Mouse (Mus musculus) C2C12 (cell line): ENCODE results near the gene Immp2l. TPM values are rescaled to one million over a fixed set of nuclear protein-coding genes. Genes with fewer than 3 reads are reported as not detected.

Experiments
- H3K27me3 ChIP-seq: one replicate; pipeline ENCODE4 v1.6.1; 2011; ENCODE audit not compliant: control insufficient read depth, insufficient read depth, insufficient read length
- H3K36me3 ChIP-seq: one replicate; pipeline ENCODE4 v1.6.1; 2011; ENCODE audit not compliant: control insufficient read depth, insufficient read depth
- H3K4me3 ChIP-seq: one replicate; pipeline ENCODE4 v1.5.1; 2011; ENCODE audit warnings: mild to moderate bottlenecking, control low read depth; ENCODE audit not compliant: poor library complexity, insufficient read depth, severe bottlenecking
- H3K79me2 ChIP-seq: one replicate; pipeline ENCODE4 v1.6.1; 2011; ENCODE audit not compliant: control insufficient read depth, insufficient read depth
- H3K79me3 ChIP-seq: one replicate; pipeline ENCODE4 v1.6.1; 2011; ENCODE audit warnings: low read depth, control low read depth
- H3ac ChIP-seq: one replicate; pipeline ENCODE3; 2011; ENCODE audit warnings: low read depth; ENCODE audit not compliant: control insufficient read depth, insufficient read length
- CEBPB ChIP-seq: IDR thresholded peaks from one replicate; pipeline ENCODE4 v1.6.1; 2011; ENCODE audit warnings: low read depth, mild to moderate bottlenecking, control low read depth, moderate library complexity
- CTCF ChIP-seq: IDR thresholded peaks from one replicate; pipeline ENCODE4 v1.5.1; 2011; ENCODE audit not compliant: control insufficient read depth, insufficient read depth, insufficient read length
- FOSL1 ChIP-seq: IDR thresholded peaks from one replicate; pipeline ENCODE4 v1.8.0; 2011; ENCODE audit warnings: mild to moderate bottlenecking, low read length; ENCODE audit not compliant: poor library complexity, insufficient read depth, severe bottlenecking
- MAX ChIP-seq: IDR thresholded peaks from one replicate; pipeline ENCODE4 v1.6.1; 2011; ENCODE audit warnings: mild to moderate bottlenecking, control low read depth
- MYOD1 ChIP-seq: IDR thresholded peaks from one replicate; pipeline ENCODE4 v1.6.1; 2011; ENCODE audit warnings: low read depth; ENCODE audit not compliant: control insufficient read depth, insufficient read length
- MYOG ChIP-seq: IDR thresholded peaks from one replicate; pipeline ENCODE4 v1.6.1; 2011; ENCODE audit not compliant: control insufficient read depth, insufficient read length; ENCODE audit errors: extremely low read depth
- USF1 ChIP-seq: IDR thresholded peaks from one replicate; pipeline ENCODE4 v1.6.1; 2011; ENCODE audit warnings: low read depth, mild to moderate bottlenecking, control low read depth, moderate library complexity
- polyA plus RNA-seq: library from polyadenylated mRNA; unstranded; fragments of >200 nt; fragmentation: generic; extraction: Trizol; gene quantifications from one replicate; pipeline ENCODE4 v1.2.1, GENCODE M21; 2012; ENCODE audit warnings: missing spikeins

Immp2l gene
- polyA plus RNA-seq, 1 experiment, result 6.2 TPM

DNA sequence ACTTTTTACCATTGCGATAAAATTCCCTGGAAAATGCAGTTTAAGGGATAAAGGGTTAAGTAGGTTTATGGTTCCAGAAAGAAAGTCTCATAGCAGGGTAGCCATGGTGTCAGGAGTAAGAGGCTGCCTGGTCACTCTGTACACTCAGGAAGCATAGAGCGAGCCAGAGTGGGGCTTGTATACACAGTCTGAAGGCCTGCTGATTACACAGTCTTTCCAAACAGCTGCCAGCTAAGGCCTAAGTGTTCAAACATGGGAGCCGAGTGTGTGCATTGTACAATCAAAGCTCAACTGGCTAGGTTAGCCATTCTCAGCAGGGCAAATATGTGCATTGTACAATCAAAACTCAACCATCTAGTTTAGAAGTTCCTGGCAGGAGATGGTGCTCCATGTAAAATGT lies 393.2 kb downstream of the Immp2l start:
- Histone ChIP-seq H3K36me3 (no peaks in the 10 kb centered on the region), H3K27me3 (no peaks in the 10 kb centered on the region), H3ac (no peak overlapping the region), H3K4me3 (no peak overlapping the region), H3K79me3 (no peaks in the 10 kb centered on the region), H3K79me2 (no peaks in the 10 kb centered on the region)
- TF ChIP-seq MYOD1 (no peak), CEBPB (no peak), FOSL1 (no peak)

DNA sequence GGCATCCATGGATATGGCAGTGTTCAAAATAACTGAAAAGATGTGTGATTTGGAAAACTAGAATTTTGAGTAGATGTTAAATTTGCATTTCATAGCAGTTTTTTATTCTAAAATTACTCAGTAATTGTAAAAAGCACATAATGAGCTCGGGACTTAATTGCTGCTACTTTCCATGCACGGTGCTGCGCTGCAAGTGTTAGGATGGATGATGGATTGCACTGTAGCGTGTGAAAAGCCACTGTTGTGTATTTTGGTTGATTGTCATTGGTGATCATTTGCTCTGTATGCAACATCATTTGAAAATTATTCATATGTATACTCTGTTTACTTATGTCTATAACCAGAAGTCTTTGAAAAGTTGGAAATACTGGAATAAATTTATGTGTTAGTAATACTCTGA lies 394.1 kb downstream of the Immp2l start:
- Histone ChIP-seq H3K36me3 (no peaks in the 10 kb centered on the region), H3ac (no peak overlapping the region), H3K4me3 (no peak overlapping the region)

DNA sequence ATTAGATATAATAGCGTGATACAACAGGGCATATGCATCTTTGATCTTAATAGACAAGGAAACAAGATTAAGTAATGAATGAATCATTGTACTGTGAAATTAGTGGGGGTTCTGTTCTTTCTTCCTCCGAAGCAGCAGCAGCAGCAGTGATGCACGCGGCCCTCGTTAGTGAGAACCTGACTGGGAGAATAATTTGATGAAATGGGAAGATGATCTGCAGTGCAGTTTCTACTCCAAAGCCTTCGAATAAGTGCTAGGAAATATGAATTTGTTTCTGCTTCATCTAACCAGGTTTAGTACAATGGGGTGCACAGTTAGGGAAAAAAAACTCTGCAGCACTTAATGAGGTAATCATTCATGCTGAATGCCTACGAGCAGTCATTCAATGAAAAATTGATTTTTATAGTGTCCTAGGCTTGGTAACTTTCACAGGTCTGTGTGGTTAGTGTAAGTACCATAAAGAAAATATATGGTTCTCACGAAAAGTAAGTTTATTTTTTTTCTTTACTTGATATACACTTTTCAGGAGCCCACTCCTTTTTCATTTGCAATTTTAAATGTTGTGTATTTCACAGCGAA lies 401.3 kb downstream of the Immp2l start:
- H3ac ChIP-seq, result no peak overlapping the region
- no peaks in the 10 kb centered on the region for H3K79me2 ChIP-seq
- TF ChIP-seq USF1 (no peak), MYOG (no peak), MYOD1 (no peak), FOSL1 (no peak), CTCF (no peak), MAX (no peak), CEBPB (no peak)
- H3K79me3 ChIP-seq, result no peaks in the 10 kb centered on the region
- H3K36me3 ChIP-seq, result no peaks in the 10 kb centered on the region
- no peaks in the 10 kb centered on the region for H3K27me3 ChIP-seq
- no peak overlapping the region for H3K4me3 ChIP-seq

More for the DNA sequence above, 394.1 kb downstream of the Immp2l start:
- Histone ChIP-seq H3K79me3 (no peaks in the 10 kb centered on the region), H3K79me2 (no peaks in the 10 kb centered on the region), H3K27me3 (no peaks in the 10 kb centered on the region)
- TF ChIP-seq USF1, result no peak
- no peak for TF ChIP-seq MYOG
- no peak for TF ChIP-seq MAX
- no peak for TF ChIP-seq CEBPB
- no peak for TF ChIP-seq FOSL1
- no peak for TF ChIP-seq MYOD1
- TF ChIP-seq CTCF, result no peak

DNA sequence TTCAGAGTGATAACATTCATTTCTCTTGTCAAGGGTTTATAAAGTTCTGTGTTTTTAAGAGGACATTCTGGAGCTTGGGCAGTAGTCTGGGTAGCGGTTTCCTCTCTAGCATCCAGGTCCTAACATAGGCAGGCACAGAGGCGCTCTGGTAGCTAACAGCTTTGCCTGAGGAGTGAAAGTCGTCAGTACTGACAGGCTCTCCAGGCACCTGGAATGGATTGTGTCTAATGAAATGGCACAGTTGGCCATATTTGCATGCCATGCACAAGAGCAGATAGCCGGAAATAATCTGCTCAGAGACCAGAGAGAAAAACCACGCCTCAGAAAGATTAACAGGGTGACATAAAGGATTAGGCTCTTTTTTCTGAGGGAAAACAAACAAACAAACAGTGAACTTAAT lies 403.6 kb downstream of the Immp2l start:
- no peak overlapping the region for H3K4me3 ChIP-seq
- TF ChIP-seq CTCF, result no peak
- no peak for TF ChIP-seq FOSL1
- no peak for TF ChIP-seq USF1
- no peak for TF ChIP-seq MAX
- TF ChIP-seq MYOD1, result no peak
- no peak for TF ChIP-seq CEBPB
- no peak for TF ChIP-seq MYOG

DNA sequence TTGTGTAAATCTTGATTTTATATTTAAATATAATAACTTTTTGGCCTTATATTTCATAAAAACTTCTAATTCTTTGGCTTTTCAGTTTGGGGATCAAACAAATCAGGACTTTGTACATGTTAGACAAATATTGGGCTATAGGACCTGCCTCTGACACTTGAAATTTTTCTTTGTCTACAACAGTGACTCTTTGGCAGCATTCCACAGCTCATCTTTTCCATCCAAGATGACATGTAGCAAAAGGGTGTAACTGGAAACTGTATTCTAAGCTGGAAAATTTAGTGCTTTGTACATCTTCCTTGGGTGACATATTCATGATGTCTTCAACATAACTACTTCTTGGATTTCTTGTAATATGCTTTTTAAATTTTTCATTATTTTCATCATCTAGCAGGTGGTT lies 404.9 kb downstream of the Immp2l start:
- TF ChIP-seq MYOG (no peak), MAX (no peak), USF1 (no peak), MYOD1 (no peak), CEBPB (no peak), FOSL1 (no peak), CTCF (no peak)
- H3ac ChIP-seq, result no peak overlapping the region
- H3K4me3 ChIP-seq, result no peak overlapping the region
- no peaks in the 10 kb centered on the region for H3K27me3 ChIP-seq
- H3K36me3 ChIP-seq, result no peaks in the 10 kb centered on the region
- no peaks in the 10 kb centered on the region for H3K79me3 ChIP-seq
- H3K79me2 ChIP-seq, result no peaks in the 10 kb centered on the region

More for the DNA sequence above, 403.6 kb downstream of the Immp2l start:
- no peaks in the 10 kb centered on the region for H3K27me3 ChIP-seq
- H3ac ChIP-seq, result no peak overlapping the region
- H3K79me2 ChIP-seq, result no peaks in the 10 kb centered on the region
- H3K79me3 ChIP-seq, result no peaks in the 10 kb centered on the region
- no peaks in the 10 kb centered on the region for H3K36me3 ChIP-seq

DNA sequence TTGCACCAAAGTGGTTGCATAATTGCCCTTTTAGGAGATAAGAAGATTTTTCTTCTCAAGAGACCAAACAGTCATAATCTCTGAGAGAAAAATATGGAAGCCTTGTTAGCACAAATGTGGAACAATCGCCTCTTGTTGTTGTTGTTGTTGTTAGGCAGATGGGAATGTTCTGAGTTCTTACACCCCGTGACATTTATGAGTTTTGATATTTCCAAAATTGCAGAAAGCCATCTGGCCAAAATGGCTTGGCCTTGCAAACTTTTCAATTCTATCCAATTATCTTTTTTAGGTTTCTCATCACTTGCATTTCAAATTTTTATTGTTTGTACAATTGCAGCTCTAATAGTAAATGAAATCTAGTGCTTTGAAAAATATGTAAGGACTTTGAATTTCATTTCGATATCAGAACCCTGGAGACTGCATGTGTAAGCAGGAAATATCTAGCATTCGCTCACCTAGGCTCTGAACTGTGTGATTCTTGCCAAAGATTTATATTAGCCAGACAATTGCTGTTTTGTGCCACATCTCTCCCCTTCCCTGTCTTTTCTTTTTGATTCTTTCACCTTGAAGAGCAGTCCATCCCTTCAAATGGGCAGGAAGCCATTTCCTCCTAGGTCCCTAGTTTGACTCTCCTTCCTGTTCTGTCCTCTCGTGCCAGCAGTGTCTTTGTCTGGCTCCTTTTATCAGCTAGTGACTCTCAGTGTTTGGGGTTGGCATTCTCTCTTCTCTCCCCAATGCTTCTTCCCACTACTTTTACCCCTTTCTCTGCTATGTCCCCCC lies 412.5 kb downstream of the Immp2l start:
- Histone ChIP-seq H3K79me3 (no peaks in the 10 kb centered on the region), H3K27me3 (no peaks in the 10 kb centered on the region), H3K36me3 (no peaks in the 10 kb centered on the region), H3K4me3 (no peak overlapping the region), H3ac (no peak overlapping the region), H3K79me2 (no peaks in the 10 kb centered on the region)
- no peak for TF ChIP-seq FOSL1
- TF ChIP-seq CEBPB, result no peak
- no peak for TF ChIP-seq USF1
- no peak for TF ChIP-seq MAX
- no peak for TF ChIP-seq CTCF
- TF ChIP-seq MYOG, result no peak
- no peak for TF ChIP-seq MYOD1
